Mouse (Mus musculus) liver, adult 2 months (tissue): ENCODE data around the gene Cyb5r3. TPM values are rescaled to one million over a fixed set of nuclear protein-coding genes. Genes with fewer than 3 reads are reported as not detected.
A peak's percentile ranks its signal among the peaks of the same experiment; 100 is the strongest.

Experiments
- DNase-seq: peaks from one replicate; pipeline ENCODE4 v3.0.0-alpha.2; 2011; ENCODE audit warnings: low read depth, low spot score; ENCODE audit errors: extremely low read depth
- H3K27ac ChIP-seq: fragments of 200-500 bp; replicated peaks from 2 replicates; pipeline ENCODE4 v1.5.1; 2012; ENCODE audit warnings: low read depth, mild to moderate bottlenecking, control low read depth, inconsistent platforms, low read length; ENCODE audit not compliant: insufficient read depth
- H3K27me3 ChIP-seq: fragments of 200-500 bp; 2 replicates; pipeline ENCODE4 v1.6.1; 2012; ENCODE audit warnings: mild to moderate bottlenecking, moderate library complexity, low read length, inconsistent platforms; ENCODE audit not compliant: control insufficient read depth, insufficient read depth
- H3K36me3 ChIP-seq: fragments of 200-500 bp; 2 replicates; pipeline ENCODE4 v1.6.1; 2012; ENCODE audit warnings: low read length, inconsistent platforms; ENCODE audit not compliant: control insufficient read depth, insufficient read depth
- H3K4me1 ChIP-seq: fragments of 200-500 bp; 2 replicates; pipeline ENCODE4 v1.6.1; 2011; ENCODE audit warnings: low read length; ENCODE audit not compliant: control insufficient read depth, insufficient read depth
- H3K4me3 ChIP-seq: fragments of 200-500 bp; 2 replicates; pipeline ENCODE4 v1.5.1; 2011; ENCODE audit warnings: low read depth, mild to moderate bottlenecking, control low read depth, low read length, moderate library complexity; ENCODE audit not compliant: insufficient read depth
- H3K79me2 ChIP-seq: fragments of 200-500 bp; 2 replicates; pipeline ENCODE4 v1.6.1; 2012; ENCODE audit warnings: inconsistent platforms, mild to moderate bottlenecking, low read length, moderate library complexity; ENCODE audit not compliant: control insufficient read depth, insufficient read depth
- H3K9ac ChIP-seq: fragments of 200-500 bp; 2 replicates; pipeline ENCODE4 v1.6.1; 2012; ENCODE audit warnings: low read depth, mild to moderate bottlenecking, control low read depth, inconsistent platforms, low read length
- CTCF ChIP-seq: fragments of 200-500 bp; IDR thresholded peaks from 2 replicates; pipeline ENCODE4 v1.5.1; 2011; ENCODE audit warnings: low read depth, low read length, control low read depth
- POLR2A ChIP-seq: fragments of 200-500 bp; IDR thresholded peaks from 2 replicates; pipeline ENCODE4 v1.6.1; 2011; ENCODE audit warnings: low read length, control low read depth; ENCODE audit not compliant: insufficient read depth; ENCODE audit errors: extremely low read depth
- WGBS: fragments of 180-500 bp; shearing (Covaris S2); methylation state at CpG from one replicate; pipeline ENCODE4 v1.1.7; 2018; 5-methylcytosine and 5-hydroxymethylcytosine counted together
- polyA plus RNA-seq: library from polyadenylated mRNA; depleted of rRNA; stranded (reverse); fragments of >200 nt; gene quantifications from 2 replicates; pipeline ENCODE4 v1.2.3, GENCODE M21; 2012
- total RNA-seq: library from RNA; depleted of rRNA; stranded (reverse); fragments of >200 nt; gene quantifications from 2 replicates; pipeline ENCODE4 v1.2.3, GENCODE M21; 2014

The Cyb5r3 gene
- total and polyA plus RNA-seq, 2 experiments: 155 to 500 TPM

GRCm38 (mm10) chr15:83181800-83182330 lies 9.5 kb upstream of the Cyb5r3 start:
- TF ChIP-seq CTCF (no peak), POLR2A (no peak)
- 41% methylated on average over 4 of the region's 4 CpGs for WGBS
- Histone ChIP-seq H3K4me3 (no peak overlapping the region), H3K79me2 (no peaks in the 10 kb centered on the region), H3K27me3 (no peaks in the 10 kb centered on the region), H3K27ac (no peak overlapping the region), H3K9ac (no peak overlapping the region), H3K36me3 (no peaks in the 10 kb centered on the region), H3K4me1 (no peaks in the 10 kb centered on the region)
- DNase-seq: no peak

- Histone ChIP-seq H3K79me2 (no peaks in the 10 kb centered on the region), H3K27me3 (no peaks in the 10 kb centered on the region), H3K9ac (no peak overlapping the region), H3K4me3 (no peak overlapping the region), H3K36me3 (no peaks in the 10 kb centered on the region), H3K27ac (no peak overlapping the region), H3K4me1 (no peaks in the 10 kb centered on the region)
- no peak for DNase-seq
- TF ChIP-seq POLR2A: no peak
- TF ChIP-seq CTCF: no peak
- 91% methylated on average over 6 of the region's 6 CpGs for WGBS
Measured at GRCm38 (mm10) chr15:83180004-83180403, 7.6 kb upstream of the Cyb5r3 start.

- H3K36me3 ChIP-seq: no peaks in the 10 kb centered on the region
- no peak for DNase-seq
- H3K4me1 ChIP-seq: peaks cover 3% of the 10 kb centered on the region; the same call in 1 of the 2 replicates
- 67% methylated on average over 4 of the region's 4 CpGs for WGBS
- TF ChIP-seq POLR2A: no peak
- TF ChIP-seq CTCF: no peak
- H3K27ac ChIP-seq: no peak overlapping the region
- H3K27me3 ChIP-seq: no peaks in the 10 kb centered on the region
- peaks cover 3% of the 10 kb centered on the region; the same call in 1 of the 2 replicates for H3K79me2 ChIP-seq
- H3K4me3 ChIP-seq: no peak overlapping the region
- H3K9ac ChIP-seq: no peak overlapping the region
Measured at GRCm38 (mm10) chr15:83176653-83177052, 4.3 kb upstream of the Cyb5r3 start.

GRCm38 (mm10) chr15:83173914-83174884 lies 1.8 kb upstream of the Cyb5r3 start:
- Histone ChIP-seq H3K4me1 (peaks cover 18% of the 10 kb centered on the region), H3K4me3 (no peak overlapping the region), H3K79me2 (peaks cover 14% of the 10 kb centered on the region; the same call in 1 of the 2 replicates), H3K27me3 (no peaks in the 10 kb centered on the region), H3K27ac (no peak overlapping the region), H3K9ac (no peak overlapping the region), H3K36me3 (no peaks in the 10 kb centered on the region)
- 89% methylated on average over 14 of the region's 14 CpGs for WGBS
- no peak for DNase-seq
- no peak for TF ChIP-seq CTCF
- no peak for TF ChIP-seq POLR2A

- H3K4me3 ChIP-seq: peak overlapping the region; percentile 80
- under 1% methylated on average over 67 of the region's 67 CpGs for WGBS
- DNase-seq: peak; percentile 86
- TF ChIP-seq POLR2A (peak; percentile 92), CTCF (peak; percentile 61)
- H3K4me1 ChIP-seq: peaks cover 33% of the 10 kb centered on the region
- no peaks in the 10 kb centered on the region for H3K27me3 ChIP-seq
- H3K36me3 ChIP-seq: no peaks in the 10 kb centered on the region
- H3K9ac ChIP-seq: peak overlapping the region; percentile 87
- peak overlapping the region; percentile 91 for H3K27ac ChIP-seq
- H3K79me2 ChIP-seq: peaks cover 31% of the 10 kb centered on the region; the same call in 1 of the 2 replicates
Measured at GRCm38 (mm10) chr15:83171712-83172481, 495 bp downstream of the Cyb5r3 start.
